Mouse (Mus musculus): Measurements from ENCODE around the gene Fbp2. TPM values are rescaled to one million over a fixed set of nuclear protein-coding genes. Genes with fewer than 3 reads are reported as not detected.
"Not testable (repeated sequence)": the region's sequence is repeated elsewhere in the genome, so short reads cannot be mapped to it uniquely, and the experiment has no call there.

Fbp2 gene
- total RNA-seq, 1 experiment from 2014 or later: 4.5 TPM

- DNase-seq: no peak
Observed at GRCm38 (mm10) chr13:62863771-62864170, 5.5 kb upstream of the Fbp2 start.

DNA sequence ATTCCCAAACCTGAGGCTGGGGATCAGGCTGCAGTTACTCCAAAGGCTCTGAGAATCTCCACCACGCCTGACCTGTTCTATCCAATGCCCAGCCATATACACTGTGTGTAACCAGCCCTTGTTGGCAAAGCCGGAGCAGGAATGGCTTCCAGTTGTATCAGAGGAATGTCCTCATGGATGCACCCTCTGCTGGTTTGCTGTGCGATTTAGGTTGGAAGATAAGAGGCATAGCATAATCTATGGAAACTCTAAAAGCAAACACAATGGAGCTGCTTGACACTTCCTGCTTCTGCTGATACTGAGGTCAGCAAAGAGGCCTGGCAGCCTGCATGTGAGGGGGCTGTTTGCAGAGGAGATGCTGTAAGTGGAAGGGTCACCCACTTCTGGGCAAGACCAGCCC lies 4.7 kb upstream of the Fbp2 start:
- DNase-seq: no peak

GRCm38 (mm10) chr13:62860068-62860467 lies 1.8 kb upstream of the Fbp2 start:
- no peak for DNase-seq

DNA sequence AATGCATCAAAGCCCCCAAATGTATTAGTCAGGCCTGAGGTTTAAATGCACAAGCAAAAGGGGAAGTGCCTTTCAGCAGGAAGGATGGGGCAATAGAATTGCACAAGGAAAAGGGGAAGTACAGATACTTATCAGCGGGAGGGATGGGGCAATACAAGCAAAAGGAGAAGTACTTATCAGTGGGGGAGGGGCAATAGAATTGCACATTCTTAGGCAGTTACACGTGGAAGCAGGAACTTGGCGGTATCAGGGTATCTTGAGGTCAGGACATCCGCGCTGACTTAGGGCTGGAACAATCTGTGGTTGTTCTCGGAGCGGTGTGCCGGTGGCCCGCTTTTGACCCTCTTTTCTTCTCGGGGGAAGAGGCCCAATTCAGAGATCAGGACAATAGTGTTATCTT lies 1.0 kb upstream of the Fbp2 start:
- not testable (repeated sequence) for DNase-seq

DNA sequence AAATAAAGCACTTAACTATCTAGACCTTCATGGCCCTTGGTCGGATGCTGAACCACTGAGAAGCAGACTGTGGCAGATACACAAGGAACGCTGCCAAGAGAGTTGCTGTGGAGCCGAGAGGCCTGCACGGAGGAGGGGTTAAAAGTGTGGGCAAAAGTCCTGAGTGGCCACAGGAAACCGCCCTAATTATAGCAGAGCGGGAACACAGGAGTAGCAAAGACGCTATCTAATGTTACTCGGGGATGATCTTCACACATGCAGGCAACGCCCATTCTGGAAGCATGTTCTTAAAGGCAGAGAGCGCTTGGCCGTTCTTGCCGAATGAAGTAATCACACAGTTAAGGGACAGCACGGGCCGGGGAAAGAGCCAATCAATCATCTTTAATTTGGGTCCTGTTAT lies 1.4 kb downstream of the Fbp2 start:
- DNase-seq: peak; percentile 34

DNA sequence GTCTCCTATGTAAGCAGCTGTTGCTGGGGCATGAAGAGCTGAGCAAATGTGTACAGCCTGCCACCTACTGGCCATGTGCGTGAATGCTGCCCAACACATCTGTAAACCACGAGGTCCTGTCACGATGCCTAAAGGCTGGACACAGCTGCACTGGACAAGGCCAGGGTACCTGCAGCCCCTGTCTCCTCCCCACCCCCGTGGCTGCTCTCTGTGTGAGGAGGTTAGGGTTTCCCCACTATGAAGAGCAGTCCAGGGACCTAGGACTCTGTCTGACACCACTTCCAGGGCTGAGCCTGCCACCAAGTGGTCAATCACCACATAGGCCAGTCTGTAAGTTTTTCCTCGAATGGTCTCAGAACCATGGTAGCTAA lies 1.9 kb downstream of the Fbp2 start:
- peak; percentile 83 for DNase-seq

DNA sequence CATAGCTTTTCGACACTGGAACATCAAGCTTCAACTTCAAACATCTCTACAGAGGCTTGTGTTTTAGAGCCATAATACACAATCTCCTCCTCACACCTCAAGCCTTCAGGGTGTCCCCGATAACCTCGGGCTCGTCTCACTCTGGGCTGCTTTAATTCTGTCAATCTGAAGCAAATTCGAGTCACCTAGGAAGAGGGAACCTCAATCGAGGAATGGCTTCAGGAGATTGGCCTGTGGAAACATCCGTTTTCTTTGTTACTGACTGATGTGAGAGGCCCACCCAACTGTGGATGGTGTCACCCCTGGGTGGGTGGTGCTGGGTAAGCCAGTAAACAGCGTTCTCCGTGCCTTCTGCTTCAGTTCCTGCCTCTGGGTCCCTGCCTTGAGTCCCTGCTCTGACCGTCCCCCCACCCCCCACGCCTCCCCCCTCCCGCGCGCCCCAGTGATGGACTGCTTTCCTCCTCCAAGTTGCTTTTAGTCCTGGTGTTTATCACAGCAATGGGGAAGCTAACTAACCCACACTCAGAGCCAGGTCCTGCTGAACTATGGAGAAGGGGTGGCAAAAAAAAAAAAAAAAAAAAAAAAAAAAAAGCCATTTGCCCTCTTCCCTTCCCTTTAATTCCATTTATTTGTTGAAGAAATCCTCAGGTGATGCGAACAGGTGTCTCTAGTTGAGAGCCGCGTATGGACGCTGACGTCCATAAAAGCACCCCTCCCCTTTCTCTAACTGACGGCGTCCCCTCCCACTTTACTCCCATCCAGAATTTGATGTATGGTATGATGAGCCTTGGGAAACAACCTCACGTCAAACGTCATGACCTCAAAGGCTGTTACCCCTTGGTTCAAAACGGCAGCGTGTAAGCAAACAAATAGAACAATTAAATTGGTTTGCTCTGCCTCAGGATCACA lies 2.6 kb downstream of the Fbp2 start:
- DNase-seq: no peak

DNA sequence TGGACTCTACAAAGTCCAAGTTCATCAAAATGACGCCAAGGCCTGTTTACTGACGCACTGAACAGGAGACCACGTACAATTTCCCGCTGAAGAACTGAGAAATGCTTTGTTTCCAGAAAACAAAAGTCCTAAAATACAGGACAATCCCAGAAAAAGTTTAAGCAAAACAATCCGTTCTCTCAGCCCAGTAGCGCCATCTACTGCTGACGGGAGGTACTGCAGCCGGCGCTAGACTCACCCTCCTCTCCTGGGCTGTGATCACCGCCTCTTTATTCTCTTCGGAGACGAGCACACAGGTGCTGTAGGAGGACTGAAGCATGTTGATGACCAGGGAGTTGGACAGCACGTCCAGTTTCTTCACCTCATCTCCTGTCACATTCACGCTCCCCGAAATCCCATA lies 3.6 kb downstream of the Fbp2 start:
- peak; percentile 87 for DNase-seq

- no peak for DNase-seq
Observed at GRCm38 (mm10) chr13:62833341-62833740, 24.9 kb downstream of the Fbp2 start.

DNA sequence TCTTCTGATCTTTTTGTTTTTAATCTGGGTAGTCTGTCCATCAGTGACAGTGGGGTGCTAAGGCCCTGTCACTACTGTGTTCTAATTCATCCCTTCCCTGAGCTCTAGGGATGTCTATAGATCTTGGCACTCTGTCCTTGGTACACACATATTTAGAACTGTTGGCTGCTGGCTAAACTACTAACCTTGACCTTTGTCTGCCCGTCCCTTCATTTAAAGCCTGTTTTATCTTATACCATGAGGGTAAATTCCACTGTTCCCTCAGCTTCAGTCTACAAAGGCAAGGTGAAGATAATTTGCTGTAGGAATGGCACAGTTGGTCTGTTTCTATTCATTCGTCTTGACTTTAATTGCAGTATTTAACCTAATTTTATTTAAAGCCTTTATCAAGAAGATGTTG lies 26.0 kb downstream of the Fbp2 start:
- no peak for DNase-seq

DNA sequence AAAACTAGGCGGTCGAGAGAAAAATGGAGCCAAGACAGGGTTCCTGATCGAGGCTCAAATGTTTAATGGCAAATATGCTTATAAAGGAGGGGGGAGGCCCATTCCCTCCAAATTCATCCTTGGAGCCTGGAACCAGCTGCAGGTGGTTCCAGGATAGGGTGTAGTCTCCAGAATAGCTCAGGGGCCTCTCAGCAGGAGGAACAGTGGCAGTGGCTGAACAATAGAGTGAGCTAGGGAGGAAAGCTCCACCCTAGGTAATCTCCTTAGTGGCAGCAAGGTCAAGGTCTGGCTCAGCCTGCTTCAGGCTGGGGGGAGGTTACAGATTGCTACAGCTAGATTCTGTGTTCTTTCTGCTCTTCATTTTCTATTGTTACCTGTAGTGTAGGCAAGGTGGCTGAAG lies 42.5 kb downstream of the Fbp2 start:
- not testable (repeated sequence) for DNase-seq

- no peak for DNase-seq
Observed at GRCm38 (mm10) chr13:62812713-62813112, 45.5 kb downstream of the Fbp2 start.

DNA sequence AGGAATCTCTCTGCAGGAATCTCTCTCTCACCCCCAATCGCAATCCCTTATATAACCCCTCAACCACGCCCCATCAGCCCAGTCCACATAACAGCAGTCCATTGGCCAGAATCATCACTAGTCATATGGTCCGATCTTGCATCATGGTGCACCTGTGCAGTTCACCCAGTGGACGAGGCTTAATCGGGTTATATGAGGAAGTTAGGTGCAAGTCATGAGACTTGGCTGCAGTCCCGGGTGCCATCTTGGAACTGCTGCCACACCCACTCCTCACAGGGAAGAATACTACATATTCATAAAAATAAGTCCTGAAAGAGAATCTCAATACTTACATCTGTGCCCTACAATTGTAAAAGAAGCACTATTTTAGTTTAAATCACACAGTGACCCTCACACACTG lies 50.2 kb downstream of the Fbp2 start:
- not testable (repeated sequence) for DNase-seq

Other genes starting within 250 kb of the Fbp2 start
- gene 6720489N17Rik, start 234.2 kb downstream of the Fbp2 start, total RNA-seq (2021): 1.6 and 2.1 TPM in 2 replicates
- 6.9 and 8.0 TPM in 2 replicates for gene Platr25, start 97.7 kb downstream of the Fbp2 start, total RNA-seq (2021)
- 2.5 and 2.7 TPM in 2 replicates for gene Gm5141, start 72.6 kb downstream of the Fbp2 start, total RNA-seq (2021)
- 6.5 and 111 TPM in 2 replicates for gene Fbp1, start 29.9 kb upstream of the Fbp2 start, total RNA-seq (2021)
- 78.4 and 78.9 TPM in 2 replicates for gene 2010111I01Rik, start 106.5 kb upstream of the Fbp2 start, total RNA-seq (2021)

All from adrenal gland, postnatal 14 days (tissue).